ENCODE assay signal across 9 mouse cellular contexts in genomic region chr6:146762264-146762898, GRCm38 (mm10). TPM values are rescaled to one million over a fixed set of nuclear protein-coding genes. Genes with fewer than 3 reads are reported as not detected.
DNase-seq lines count a peak whose midpoint lies in the region; ATAC-seq and TF ChIP-seq lines count a peak whose summit lies in the region.
"Had no signal": no experiment of that assay in that cellular context is flagged by ENCODE, and none has a peak within 500 bp of the region (broad histone marks: within the 10 kb centered on the region; RNA-seq: fewer than 3 reads in every experiment).

No protein-coding gene starts in this region.

- H3K4me2 ChIP-seq in hindbrain, postnatal 0 days (ENCODE audit: low read depth, low read length) = no peak overlapping the region
- no peak overlapping the region for H3K4me2 ChIP-seq in hindbrain, embryonic 16.5 days (ENCODE audit: low read length)
- H3K4me2 ChIP-seq: hindbrain, embryonic 13.5 days had no signal

- no peaks in the 10 kb centered on the region for H3K4me1 ChIP-seq in hindbrain, postnatal 0 days (ENCODE audit: insufficient read depth, low read length)
- no peaks in the 10 kb centered on the region for H3K4me1 ChIP-seq in hindbrain, embryonic 16.5 days (ENCODE audit: control insufficient read depth, insufficient read depth, low read depth, low read length)
- H3K4me1 ChIP-seq in MEL (ENCODE audit: control insufficient read depth in 1 of 2, insufficient read depth in 2 of 2, low read length in 2 of 2) = peaks cover 9 to 19% of the 10 kb centered on the region in 2 experiments
- H3K4me1 ChIP-seq: hindbrain, embryonic 13.5 days had no signal

- peak; percentile 61 for DNase-seq in hindbrain, postnatal 0 days (ENCODE audit: low spot score)
- DNase-seq in 416B (ENCODE audit: low read depth) = peak; percentile 67
- DNase-seq in MEL (ENCODE audit: low read depth, low spot score) = peak; percentile 53
- peak; percentile 14 for DNase-seq in embryo, embryonic 11.5 days (ENCODE audit: low read depth, low spot score)
- no peak for DNase-seq in neural tube, embryonic 10.5 days (ENCODE audit: extremely low spot score, low spot score)
- DNase-seq in right cerebral cortex, postnatal 10 days (ENCODE audit: low spot score in 2 of 2) = no peak
- DNase-seq in urinary bladder, postnatal 14 days (ENCODE audit: low spot score) = no peak

- peak; percentile 70 for TF ChIP-seq CTCF in hindbrain, postnatal 0 days (IDR thresholded peaks at IDR 0.05; ENCODE audit: low read depth)
- peak; percentile 36 to 57 (median 56); a peak in 5 of 6 replicates for TF ChIP-seq CTCF in MEL (IDR thresholded peaks at IDR 0.05 in 2 of 3, conservative IDR thresholded peaks at IDR 0.05 in 1 of 3; ENCODE audit: control insufficient read depth in 1 of 3, insufficient read depth in 1 of 3, low read depth in 2 of 3, low read length in 3 of 3, poor library complexity in 1 of 3, severe bottlenecking in 1 of 3)

- H3K79me2 ChIP-seq in MEL (ENCODE audit: control insufficient read depth, insufficient read depth, low read length, poor library complexity) = no peaks in the 10 kb centered on the region

- H3K9me3 ChIP-seq in hindbrain, postnatal 0 days (ENCODE audit: low read length) = no peaks in the 10 kb centered on the region
- H3K9me3 ChIP-seq in hindbrain, embryonic 16.5 days (ENCODE audit: control insufficient read depth, low read length) = no peaks in the 10 kb centered on the region
- no peaks in the 10 kb centered on the region for H3K9me3 ChIP-seq in MEL (replicated peaks; ENCODE audit: insufficient read depth, low read length)
- H3K9me3 ChIP-seq: hindbrain, embryonic 13.5 days had no signal

- peaks cover 5% of the 10 kb centered on the region; the same call in 1 of the 2 replicates for H3K36me3 ChIP-seq in hindbrain, postnatal 0 days (ENCODE audit: insufficient read depth, low read length)
- no peaks in the 10 kb centered on the region for H3K36me3 ChIP-seq in hindbrain, embryonic 16.5 days (ENCODE audit: control insufficient read depth, insufficient read depth, low read length)
- H3K36me3 ChIP-seq in MEL (ENCODE audit: control insufficient read depth in 1 of 2, insufficient read depth in 2 of 2, low read length in 2 of 2) = peaks cover 0 to 18% of the 10 kb centered on the region in 2 experiments; a peak in 3 of 4 replicates

- TF ChIP-seq EP300 in MEL (IDR thresholded peaks at IDR 0.05; ENCODE audit: low read depth in 1 of 2, low read length in 2 of 2) = no peak

- TF ChIP-seq POLR2A in MEL (IDR thresholded peaks at IDR 0.05; ENCODE audit: control insufficient read depth in 1 of 2, insufficient read depth in 1 of 2, low read depth in 1 of 2, low read length in 2 of 2, poor library complexity in 1 of 2) = no peak

- 59% methylated on average over 5 of the region's 5 CpGs for WGBS in hindbrain, postnatal 0 days
- WGBS in hindbrain, embryonic 16.5 days = 62% methylated on average over 5 of the region's 5 CpGs

- peak; percentile 54 for TF ChIP-seq RAD21 in MEL (IDR thresholded peaks at IDR 0.05; ENCODE audit: low read depth, low read length)

- H3K9ac ChIP-seq in hindbrain, postnatal 0 days (replicated peaks; ENCODE audit: low read length) = no peak overlapping the region
- H3K9ac ChIP-seq in hindbrain, embryonic 16.5 days (ENCODE audit: low read depth, low read length) = no peak overlapping the region
- H3K9ac ChIP-seq in MEL (ENCODE audit: control insufficient read depth, low read depth, low read length, poor library complexity, severe bottlenecking) = no peak overlapping the region
- H3K9ac ChIP-seq: hindbrain, embryonic 13.5 days had no signal

- H3K4me3 ChIP-seq in hindbrain, postnatal 0 days (ENCODE audit: low read length) = no peak overlapping the region
- no peak overlapping the region for H3K4me3 ChIP-seq in hindbrain, embryonic 16.5 days (ENCODE audit: low read length)
- no peak overlapping the region for H3K4me3 ChIP-seq in MEL (ENCODE audit: control insufficient read depth in 1 of 2, insufficient read depth in 1 of 2, low read depth in 2 of 2, low read length in 2 of 2)
- H3K4me3 ChIP-seq: hindbrain, embryonic 13.5 days had no signal

- H3K27me3 ChIP-seq in hindbrain, postnatal 0 days (ENCODE audit: insufficient read depth, low read length) = no peaks in the 10 kb centered on the region
- no peaks in the 10 kb centered on the region for H3K27me3 ChIP-seq in hindbrain, embryonic 16.5 days (replicated peaks; ENCODE audit: control insufficient read depth, insufficient read depth, low read length)
- H3K27me3 ChIP-seq in MEL (ENCODE audit: control insufficient read depth in 1 of 2, insufficient read depth in 2 of 2, low read length in 2 of 2) = no peaks in the 10 kb centered on the region
- H3K27me3 ChIP-seq: hindbrain, embryonic 13.5 days had no signal

- H3K27ac ChIP-seq in hindbrain, postnatal 0 days = no peak overlapping the region
- H3K27ac ChIP-seq in hindbrain, embryonic 16.5 days (ENCODE audit: low read depth, low read length) = no peak overlapping the region
- H3K27ac ChIP-seq in MEL (ENCODE audit: control insufficient read depth, low read depth, low read length) = no peak overlapping the region
- H3K27ac ChIP-seq: hindbrain, embryonic 13.5 days had no signal

- ATAC-seq in hindbrain, postnatal 0 days = peak; percentile 35; the same call in 1 of the 2 replicates
- no peak for ATAC-seq in hindbrain, embryonic 16.5 days

TF ChIP-seq in MEL, 35 proteins besides CTCF, POLR2A, EP300 and RAD21:
- no peak for TF ChIP-seq TAL1 (IDR thresholded peaks at IDR 0.05; ENCODE audit: low read length)
- no peak for TF ChIP-seq NELFE (IDR thresholded peaks at IDR 0.05; ENCODE audit: low read depth, low read length)
- peak; percentile 18; the same call in 1 of the 2 replicates for TF ChIP-seq ZKSCAN1 (IDR thresholded peaks at IDR 0.05; ENCODE audit: low read depth, low read length)
- no peak for TF ChIP-seq ZMIZ1 (IDR thresholded peaks at IDR 0.05; ENCODE audit: low read depth, low read length)
- TF ChIP-seq HCFC1 (IDR thresholded peaks at IDR 0.05; ENCODE audit: low read depth, low read length) = no peak
- peak; percentile 62 for TF ChIP-seq ZC3H11A (IDR thresholded peaks at IDR 0.05; ENCODE audit: low read depth, low read length)
- TF ChIP-seq ZNF384 (IDR thresholded peaks at IDR 0.05; ENCODE audit: low read depth, low read length) = peak; percentile 97
- peak; percentile 65 for TF ChIP-seq SMC3 (IDR thresholded peaks at IDR 0.05; ENCODE audit: low read depth, low read length)
- TF ChIP-seq MXI1 (IDR thresholded peaks at IDR 0.05; ENCODE audit: low read depth, low read length) = no peak
- TF ChIP-seq MYB (IDR thresholded peaks at IDR 0.05; ENCODE audit: low read depth, low read length) = no peak

RNA-seq across cellular contexts. Expression of gene Arntl2, which starts 33.5 kb away (rescaled TPM):
- 2.0 and 3.9 TPM in 2 replicates for total RNA-seq in hindbrain, postnatal 0 days (2014; rRNA removed)
- polyA plus RNA-seq in hindbrain, postnatal 0 days (2015; fragmentation: Nextera tagmentation; extraction: Ambion mirVana) = 3.8 and 4.1 TPM in 2 replicates
- polyA plus RNA-seq in hindbrain, embryonic 16.5 days (2015; fragmentation: Nextera tagmentation; extraction: Ambion mirVana) = 3.3 and 4.6 TPM in 2 replicates
- 16.8 and 20.2 TPM in 2 replicates for total RNA-seq in MEL (2012; rRNA removed)
- polyA plus RNA-seq in MEL (2012; ENCODE audit: insufficient read depth in 1 of 2, insufficient read length in 2 of 2, low read depth in 1 of 2, low replicate concordance in 2 of 2, missing spikeins in 1 of 2) = 10 to 100 TPM in 1 of 2 experiments, not detected in 1; 20.6 TPM

RNA-seq across cellular contexts. Expression of gene Stk38l, which starts 37.6 kb away (rescaled TPM):
- 4.5 and 5.0 TPM in 2 replicates for total RNA-seq in hindbrain, postnatal 0 days (2014; rRNA removed)
- polyA plus RNA-seq in hindbrain, postnatal 0 days (2015; fragmentation: Nextera tagmentation; extraction: Ambion mirVana) = 12.3 and 14.4 TPM in 2 replicates
- polyA plus RNA-seq in hindbrain, embryonic 16.5 days (2015; fragmentation: Nextera tagmentation; extraction: Ambion mirVana) = 13.9 and 15.0 TPM in 2 replicates
- 5.1 and 6.2 TPM in 2 replicates for total RNA-seq in MEL (2012; rRNA removed)
- 1 to 10 TPM in 1 of 2 experiments, not detected in 1; 9.2 TPM for polyA plus RNA-seq in MEL (2012; ENCODE audit: insufficient read depth in 1 of 2, insufficient read length in 2 of 2, low read depth in 1 of 2, low replicate concordance in 2 of 2, missing spikeins in 1 of 2)

Comparison
In these comparisons a context has a peak if more than half of its experiments do, and no peak if none do; other contexts are left out.
1. DNase-seq: peak in hindbrain, postnatal 0 days (single experiment), 416B (single experiment), MEL (single experiment) and embryo, embryonic 11.5 days (single experiment); none in neural tube, embryonic 10.5 days (single experiment), right cerebral cortex, postnatal 10 days (0 of 2) and urinary bladder, postnatal 14 days (single experiment).